Mouse (Mus musculus) limb, embryonic 13.5 days (tissue): ENCODE results near the gene Ptpru. TPM values are rescaled to one million over a fixed set of nuclear protein-coding genes. Genes with fewer than 3 reads are reported as not detected.

Experiments
- ATAC-seq: fragments of 200-750 bp; cut with Nextera tagmentation; 2 replicates; pipeline ENCODE4 v1.8.0; 2017; ENCODE audit warnings: low read depth, moderate number of reproducible peaks, moderate TSS enrichment; ENCODE audit not compliant: low FRiP score
- H3K27ac ChIP-seq: fragments of 300-500 bp; sonication (generic); 2 replicates; pipeline ENCODE4 v1.5.1; 2015; ENCODE audit warnings: inconsistent platforms, mild to moderate bottlenecking, moderate library complexity
- H3K27me3 ChIP-seq: fragments of 300-500 bp; sonication (generic); 2 replicates; pipeline ENCODE4 v1.6.1; 2015; ENCODE audit warnings: mild to moderate bottlenecking, inconsistent platforms
- H3K36me3 ChIP-seq: fragments of 300-500 bp; sonication (generic); 2 replicates; pipeline ENCODE4 v1.6.1; 2015; ENCODE audit warnings: inconsistent platforms, mild to moderate bottlenecking, moderate library complexity
- H3K4me1 ChIP-seq: fragments of 300-500 bp; sonication (generic); 2 replicates; pipeline ENCODE4 v1.6.1; 2015; ENCODE audit warnings: inconsistent platforms
- H3K4me2 ChIP-seq: fragments of 300-500 bp; sonication (generic); replicated peaks from 2 replicates; pipeline ENCODE4 v1.6.1; 2015; ENCODE audit warnings: inconsistent platforms, mild to moderate bottlenecking, moderate library complexity
- H3K4me3 ChIP-seq: fragments of 300-500 bp; sonication (generic); 2 replicates; pipeline ENCODE4 v1.5.1; 2015; ENCODE audit warnings: moderate library complexity, mild to moderate bottlenecking, inconsistent platforms
- H3K9ac ChIP-seq: fragments of 300-500 bp; sonication (generic); 2 replicates; pipeline ENCODE4 v1.6.1; 2015; ENCODE audit warnings: mild to moderate bottlenecking, inconsistent platforms
- H3K9me3 ChIP-seq: fragments of 300-500 bp; sonication (generic); 2 replicates; pipeline ENCODE4 v1.6.1; 2016; ENCODE audit warnings: inconsistent platforms
- WGBS: fragments of 180-500 bp; shearing (Covaris S2); methylation state at CpG from one replicate; pipeline ENCODE4 v1.1.7; 2015; 5-methylcytosine and 5-hydroxymethylcytosine counted together
- polyA plus RNA-seq: library from polyadenylated mRNA; unstranded; fragments of >200 nt; fragmentation: Nextera tagmentation; extraction: Ambion mirVana; gene quantifications from 2 replicates; pipeline ENCODE4 v1.2.1, GENCODE M21; 2015

Ptpru gene
- polyA plus RNA-seq, 1 experiment from 2014 or later, result 20.0 TPM

- H3K27me3 ChIP-seq, result no peaks in the 10 kb centered on the region
- 46% methylated on average over 15 of the region's 15 CpGs for WGBS
- H3K4me3 ChIP-seq, result no peak overlapping the region
- H3K36me3 ChIP-seq, result peaks cover 65% of the 10 kb centered on the region
- H3K27ac ChIP-seq, result no peak overlapping the region
- no peak overlapping the region for H3K9ac ChIP-seq
- no peaks in the 10 kb centered on the region; the same call in 1 of the 2 replicates for H3K4me1 ChIP-seq
- no peaks in the 10 kb centered on the region for H3K9me3 ChIP-seq
- H3K4me2 ChIP-seq, result no peak overlapping the region
- ATAC-seq, result no peak; the same call in 1 of the 2 replicates
Measured at GRCm38 (mm10) chr4:131860492-131861340, 22.6 kb upstream of the Ptpru start.

GRCm38 (mm10) chr4:131854950-131855349, 16.9 kb upstream of the Ptpru start:
- Histone ChIP-seq H3K36me3 (peaks cover 23% of the 10 kb centered on the region), H3K4me3 (no peak overlapping the region), H3K9me3 (no peaks in the 10 kb centered on the region), H3K27me3 (no peaks in the 10 kb centered on the region), H3K4me2 (no peak overlapping the region), H3K9ac (no peak overlapping the region), H3K27ac (no peak overlapping the region), H3K4me1 (peaks cover 3% of the 10 kb centered on the region)
- 82% methylated on average over 5 of the region's 5 CpGs for WGBS
- ATAC-seq, result no peak

GRCm38 (mm10) chr4:131849986-131850638, 12.0 kb upstream of the Ptpru start:
- H3K4me2 ChIP-seq, result no peak overlapping the region
- ATAC-seq, result peak; percentile 32; the same call in 1 of the 2 replicates
- peaks cover 9% of the 10 kb centered on the region for H3K4me1 ChIP-seq

GRCm38 (mm10) chr4:131848082-131848481, 10.0 kb upstream of the Ptpru start:
- H3K4me2 ChIP-seq, result no peak overlapping the region
- no peak overlapping the region for H3K27ac ChIP-seq
- peaks cover 18% of the 10 kb centered on the region for H3K4me1 ChIP-seq
- H3K36me3 ChIP-seq, result peaks cover 5% of the 10 kb centered on the region; the same call in 1 of the 2 replicates
- H3K9ac ChIP-seq, result no peak overlapping the region
- no peak overlapping the region for H3K4me3 ChIP-seq
- no peaks in the 10 kb centered on the region for H3K9me3 ChIP-seq
- no peak for ATAC-seq
- WGBS, result 67% methylated on average over 6 of the region's 6 CpGs
- H3K27me3 ChIP-seq, result no peaks in the 10 kb centered on the region

More at GRCm38 (mm10) chr4:131849986-131850638, 12.0 kb upstream of the Ptpru start:
- Histone ChIP-seq H3K36me3 (peaks cover 5% of the 10 kb centered on the region; the same call in 1 of the 2 replicates), H3K4me3 (no peak overlapping the region), H3K9ac (0 out of 2 replicates have a peak overlapping the region, but pooled peaks have one; percentile 35), H3K9me3 (no peaks in the 10 kb centered on the region), H3K27me3 (no peaks in the 10 kb centered on the region), H3K27ac (peak overlapping the region; percentile 39; the same call in 1 of the 2 replicates)
- WGBS, result 53% methylated on average over 5 of the region's 5 CpGs

- no peak overlapping the region for H3K4me3 ChIP-seq
- H3K36me3 ChIP-seq, result peaks cover 5% of the 10 kb centered on the region; the same call in 1 of the 2 replicates
- peaks cover 18% of the 10 kb centered on the region for H3K4me1 ChIP-seq
- no peaks in the 10 kb centered on the region for H3K9me3 ChIP-seq
- no peak for ATAC-seq
- peaks cover 2% of the 10 kb centered on the region; the same call in 1 of the 2 replicates for H3K27me3 ChIP-seq
- 81% methylated on average over 8 of the region's 8 CpGs for WGBS
- no peak overlapping the region for H3K27ac ChIP-seq
- no peak overlapping the region for H3K9ac ChIP-seq
- no peak overlapping the region for H3K4me2 ChIP-seq
Measured at GRCm38 (mm10) chr4:131845991-131846778, 8.1 kb upstream of the Ptpru start.

- no peaks in the 10 kb centered on the region for H3K9me3 ChIP-seq
- H3K36me3 ChIP-seq, result 0 out of 2 replicates have a peak, but pooled peaks cover 5% of the 10 kb centered on the region
- no peak within 1 kb of the TSS for H3K27ac ChIP-seq
- WGBS, result under 1% methylated on average over 37 of the region's 37 CpGs
- peak within 1 kb of the TSS; percentile 88 for H3K9ac ChIP-seq
- peaks cover 17% of the 10 kb centered on the region for H3K4me1 ChIP-seq
- ATAC-seq, result peak; percentile 78; the same call in 1 of the 2 replicates
- peaks cover 14% of the 10 kb centered on the region for H3K27me3 ChIP-seq
- peak within 1 kb of the TSS; percentile 93 for H3K4me2 ChIP-seq
- peak within 1 kb of the TSS; percentile 73 for H3K4me3 ChIP-seq
Measured at GRCm38 (mm10) chr4:131843290-131843743, 5.2 kb upstream of the Ptpru start, which contains the start of gene Mecr. Mecr (plus strand) TSS chr4:131843470.

GRCm38 (mm10) chr4:131836891-131837491, 1.1 kb downstream of the Ptpru start:
- Histone ChIP-seq H3K4me3 (peak overlapping the region; percentile 69), H3K9ac (peak overlapping the region; percentile 82), H3K4me1 (peaks cover 40% of the 10 kb centered on the region), H3K9me3 (no peaks in the 10 kb centered on the region), H3K36me3 (no peaks in the 10 kb centered on the region), H3K27ac (no peak overlapping the region), H3K27me3 (peaks cover 41% of the 10 kb centered on the region), H3K4me2 (peak overlapping the region; percentile 98)
- ATAC-seq, result no peak
- WGBS, result under 1% methylated on average over 58 of the region's 76 CpGs

- no peak overlapping the region for H3K27ac ChIP-seq
- H3K36me3 ChIP-seq, result no peaks in the 10 kb centered on the region
- H3K9ac ChIP-seq, result peak overlapping the region; percentile 82
- peak overlapping the region; percentile 98 for H3K4me2 ChIP-seq
- WGBS, result 1% methylated on average over 37 of the region's 39 CpGs
- H3K4me1 ChIP-seq, result peaks cover 42% of the 10 kb centered on the region
- ATAC-seq, result no peak
- H3K27me3 ChIP-seq, result peaks cover 41% of the 10 kb centered on the region
- peak overlapping the region; percentile 69 for H3K4me3 ChIP-seq
- no peaks in the 10 kb centered on the region for H3K9me3 ChIP-seq
Measured at GRCm38 (mm10) chr4:131836351-131836881, 1.7 kb downstream of the Ptpru start.

GRCm38 (mm10) chr4:131833971-131834609, 4.0 kb downstream of the Ptpru start:
- 20% methylated on average over 9 of the region's 9 CpGs for WGBS
- H3K4me1 ChIP-seq, result peaks cover 43% of the 10 kb centered on the region
- no peaks in the 10 kb centered on the region for H3K9me3 ChIP-seq
- no peak overlapping the region for H3K4me2 ChIP-seq
- no peak overlapping the region for H3K4me3 ChIP-seq
- H3K9ac ChIP-seq, result no peak overlapping the region
- no peaks in the 10 kb centered on the region for H3K36me3 ChIP-seq
- no peak overlapping the region for H3K27ac ChIP-seq
- peaks cover 27% of the 10 kb centered on the region for H3K27me3 ChIP-seq
- ATAC-seq, result no peak

- Histone ChIP-seq H3K27me3 (peaks cover 27% of the 10 kb centered on the region), H3K27ac (no peak overlapping the region), H3K4me2 (no peak overlapping the region), H3K36me3 (no peaks in the 10 kb centered on the region), H3K9me3 (no peaks in the 10 kb centered on the region), H3K9ac (no peak overlapping the region), H3K4me1 (peaks cover 38% of the 10 kb centered on the region), H3K4me3 (no peak overlapping the region)
- WGBS, result 76% methylated on average over 3 of the region's 3 CpGs
- ATAC-seq, result no peak
Measured at GRCm38 (mm10) chr4:131832759-131833407, 5.2 kb downstream of the Ptpru start.
